Mouse (Mus musculus) small intestine, adult 2 months (tissue): ENCODE results near the gene Gm10197. TPM values are rescaled to one million over a fixed set of nuclear protein-coding genes. Genes with fewer than 3 reads are reported as not detected.

Experiments used
- H3K27ac ChIP-seq: fragments of 200-500 bp; 2 replicates; pipeline ENCODE4 v1.5.1; 2012; ENCODE audit warnings: low read depth, low read length, control low read depth, inconsistent platforms; ENCODE audit not compliant: insufficient read depth
- H3K27me3 ChIP-seq: fragments of 200-500 bp; 2 replicates; pipeline ENCODE4 v1.6.1; 2012; ENCODE audit warnings: mild to moderate bottlenecking, moderate library complexity, low read length, inconsistent platforms; ENCODE audit not compliant: control insufficient read depth, insufficient read depth
- H3K36me3 ChIP-seq: fragments of 200-500 bp; 2 replicates; pipeline ENCODE4 v1.6.1; 2012; ENCODE audit warnings: mild to moderate bottlenecking, low read length, control low read depth, inconsistent platforms; ENCODE audit not compliant: control insufficient read depth, insufficient read depth
- H3K4me1 ChIP-seq: fragments of 200-500 bp; 2 replicates; pipeline ENCODE4 v1.6.1; 2012; ENCODE audit warnings: low read length, inconsistent platforms, mixed read lengths; ENCODE audit not compliant: control insufficient read depth, insufficient read depth, insufficient read length
- H3K4me3 ChIP-seq: fragments of 200-500 bp; 2 replicates; pipeline ENCODE4 v1.5.1; 2012; ENCODE audit warnings: low read depth, mild to moderate bottlenecking, control low read depth, inconsistent platforms, low read length, moderate library complexity
- CTCF ChIP-seq: fragments of 200-500 bp; IDR thresholded peaks from 2 replicates; pipeline ENCODE4 v1.5.1; 2012; ENCODE audit warnings: low read depth, mild to moderate bottlenecking, control low read depth, inconsistent platforms, low read length, moderate library complexity, mixed read lengths; ENCODE audit not compliant: insufficient replicate concordance, insufficient read length; ENCODE audit errors: extremely low read depth
- POLR2A ChIP-seq: fragments of 200-500 bp; IDR thresholded peaks from 2 replicates; pipeline ENCODE4 v1.6.1; 2012; ENCODE audit warnings: low read depth, mild to moderate bottlenecking, control low read depth, inconsistent platforms, low read length, moderate library complexity
- WGBS: fragments of 180-500 bp; shearing (Covaris S2); methylation state at CpG from one replicate; pipeline ENCODE4 v1.1.7; 2018; 5-methylcytosine and 5-hydroxymethylcytosine counted together
- polyA plus RNA-seq: library from polyadenylated mRNA; depleted of rRNA; stranded (reverse); fragments of >200 nt; gene quantifications from 2 replicates; pipeline ENCODE4 v1.2.3, GENCODE M21; 2012

The Gm10197 gene
- polyA plus RNA-seq, 1 experiment, result not detected

DNA sequence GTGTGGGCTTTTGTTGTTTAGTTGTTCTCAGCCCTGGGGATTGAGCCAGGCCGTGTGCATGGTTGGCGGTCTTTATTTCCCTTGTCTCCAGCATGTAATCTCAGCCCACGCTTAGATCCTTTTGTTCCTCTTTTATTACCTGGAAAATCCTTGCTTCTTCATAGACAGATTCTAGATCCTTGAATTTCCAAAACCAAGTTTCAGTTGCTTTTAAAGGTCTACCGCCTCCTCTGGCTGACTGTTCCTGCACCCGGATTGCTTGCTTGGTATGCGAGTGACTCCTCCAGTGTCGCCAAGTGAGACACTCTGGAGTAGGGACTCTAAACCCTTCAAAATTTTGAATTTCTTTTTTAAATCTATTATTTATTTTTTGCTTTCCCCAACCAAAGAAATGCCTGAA is 4.7 kb downstream of the Gm10197 start:
- no peak overlapping the region for H3K27ac ChIP-seq
- TF ChIP-seq CTCF (no peak), POLR2A (no peak)
- H3K4me1 ChIP-seq, result no peaks in the 10 kb centered on the region
- H3K36me3 ChIP-seq, result peaks cover 9% of the 10 kb centered on the region
- WGBS, result 96% methylated on average over 7 of the region's 7 CpGs
- no peak overlapping the region for H3K4me3 ChIP-seq
- H3K27me3 ChIP-seq, result no peaks in the 10 kb centered on the region

DNA sequence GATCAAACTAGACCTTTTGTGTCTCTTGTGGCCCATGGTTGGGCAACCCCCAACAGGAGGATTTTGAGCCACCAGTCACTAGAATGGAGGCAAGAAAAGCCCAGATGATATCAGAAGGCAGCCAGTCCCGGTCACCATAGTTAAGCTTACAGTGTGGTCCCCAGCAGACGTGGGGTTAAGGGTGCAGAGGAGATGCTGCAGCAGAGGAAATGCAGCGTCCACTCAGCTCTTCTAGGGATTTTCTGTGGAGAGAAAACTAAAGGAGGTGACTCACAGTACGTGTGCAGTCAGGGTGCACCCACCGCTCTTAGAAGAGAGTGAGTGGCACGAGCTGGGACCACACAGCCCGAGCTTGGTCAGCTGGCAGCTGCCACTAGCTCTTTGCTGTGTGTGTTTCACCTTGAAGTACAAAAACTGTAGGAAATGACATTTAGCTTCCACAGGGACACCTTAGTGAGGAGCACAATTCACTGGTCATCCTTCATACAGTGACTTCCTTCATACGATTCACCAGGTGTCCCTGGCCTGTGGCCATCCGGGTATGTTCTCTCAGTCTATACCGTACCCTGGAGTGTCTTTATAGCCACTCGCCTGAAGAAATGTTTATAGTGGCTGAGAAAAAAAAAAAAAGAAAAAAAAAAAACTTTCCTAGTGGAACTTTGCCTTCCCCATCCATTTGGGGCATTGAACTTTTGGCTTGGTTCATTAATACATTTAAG is 5.3 kb downstream of the Gm10197 start:
- Histone ChIP-seq H3K4me1 (no peaks in the 10 kb centered on the region), H3K4me3 (no peak overlapping the region), H3K36me3 (peaks cover 3% of the 10 kb centered on the region), H3K27me3 (no peaks in the 10 kb centered on the region), H3K27ac (no peak overlapping the region)
- TF ChIP-seq POLR2A (no peak), CTCF (no peak)
- 86% methylated on average over 11 of the region's 11 CpGs for WGBS

DNA sequence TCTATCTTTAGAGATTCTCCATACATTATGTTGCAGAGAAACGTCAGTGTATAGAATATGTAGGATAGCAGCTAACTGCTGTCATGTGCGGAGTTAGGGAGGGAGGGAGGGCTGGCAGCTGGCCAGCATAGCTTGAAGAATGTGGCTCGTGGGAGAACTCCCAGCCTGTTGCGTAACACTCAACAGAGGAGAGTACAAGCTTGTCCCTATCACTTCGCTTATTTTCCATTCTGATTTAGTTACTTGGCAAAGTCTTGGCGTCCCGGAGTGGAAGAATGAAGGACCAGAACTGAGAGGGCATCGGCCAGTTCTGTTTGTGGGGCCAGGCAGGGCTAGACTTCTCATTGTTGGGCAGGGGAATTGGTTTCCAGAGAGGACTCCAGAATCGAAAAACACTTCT is 6.6 kb downstream of the Gm10197 start:
- TF ChIP-seq POLR2A (no peak), CTCF (no peak)
- WGBS, result 11% methylated on average over 9 of the region's 9 CpGs
- H3K36me3 ChIP-seq, result no peaks in the 10 kb centered on the region; the same call in 1 of the 2 replicates
- no peaks in the 10 kb centered on the region for H3K4me1 ChIP-seq
- no peak overlapping the region for H3K27ac ChIP-seq
- H3K4me3 ChIP-seq, result no peak overlapping the region
- H3K27me3 ChIP-seq, result no peaks in the 10 kb centered on the region

DNA sequence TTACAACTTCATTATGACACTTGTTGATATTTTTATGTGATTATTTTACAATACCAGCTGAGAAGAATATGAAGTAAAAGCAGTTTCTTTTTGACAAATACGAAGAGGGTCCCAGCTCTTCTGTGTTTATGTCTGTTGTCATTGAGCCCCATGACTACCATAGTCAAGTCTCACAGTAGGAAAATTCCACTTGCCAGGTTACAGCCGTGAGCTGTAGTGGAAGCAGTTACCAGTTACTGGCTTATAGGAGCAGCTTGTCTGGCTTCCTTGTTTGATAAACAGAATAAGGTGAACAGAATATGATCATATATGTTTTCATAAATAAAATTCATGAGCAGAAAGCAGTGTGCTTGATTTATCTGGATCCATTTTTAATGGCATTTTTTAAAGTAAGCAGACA is 7.0 kb downstream of the Gm10197 start:
- WGBS, result 34% methylated on average over 2 of the region's 2 CpGs
- no peak overlapping the region for H3K27ac ChIP-seq

DNA sequence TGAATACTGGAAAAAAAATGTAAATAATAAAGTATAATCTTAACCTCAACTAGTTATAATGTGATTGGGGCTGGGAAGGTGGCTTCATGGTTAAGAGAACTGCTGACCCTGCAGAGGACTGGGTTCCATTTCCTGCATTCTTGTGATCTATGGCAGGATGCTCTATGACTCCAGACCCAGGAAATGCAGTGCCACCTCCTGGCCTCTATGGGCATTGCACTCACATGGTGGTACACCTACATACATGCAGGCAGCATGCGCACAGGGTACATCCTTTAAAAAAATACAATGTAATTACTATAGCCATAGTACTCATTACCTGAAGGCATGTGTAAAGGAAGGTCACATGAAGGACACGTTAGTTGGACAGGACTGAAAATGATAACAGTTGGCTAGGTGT is 8.6 kb downstream of the Gm10197 start:
- Histone ChIP-seq H3K4me1 (peaks cover 2% of the 10 kb centered on the region; the same call in 1 of the 2 replicates), H3K36me3 (no peaks in the 10 kb centered on the region; the same call in 1 of the 2 replicates), H3K27ac (no peak overlapping the region), H3K4me3 (no peak overlapping the region), H3K27me3 (no peaks in the 10 kb centered on the region)
- TF ChIP-seq POLR2A (no peak), CTCF (peak; percentile 41; the same call in 1 of the 2 replicates)
- 47% methylated on average over 2 of the region's 2 CpGs for whole genome bisulfite sequencing

More for the DNA sequence above, 7.0 kb downstream of the Gm10197 start:
- Histone ChIP-seq H3K4me3 (no peak overlapping the region), H3K27me3 (no peaks in the 10 kb centered on the region), H3K4me1 (peaks cover 2% of the 10 kb centered on the region; the same call in 1 of the 2 replicates), H3K36me3 (no peaks in the 10 kb centered on the region; the same call in 1 of the 2 replicates)
- TF ChIP-seq POLR2A (no peak), CTCF (no peak)

DNA sequence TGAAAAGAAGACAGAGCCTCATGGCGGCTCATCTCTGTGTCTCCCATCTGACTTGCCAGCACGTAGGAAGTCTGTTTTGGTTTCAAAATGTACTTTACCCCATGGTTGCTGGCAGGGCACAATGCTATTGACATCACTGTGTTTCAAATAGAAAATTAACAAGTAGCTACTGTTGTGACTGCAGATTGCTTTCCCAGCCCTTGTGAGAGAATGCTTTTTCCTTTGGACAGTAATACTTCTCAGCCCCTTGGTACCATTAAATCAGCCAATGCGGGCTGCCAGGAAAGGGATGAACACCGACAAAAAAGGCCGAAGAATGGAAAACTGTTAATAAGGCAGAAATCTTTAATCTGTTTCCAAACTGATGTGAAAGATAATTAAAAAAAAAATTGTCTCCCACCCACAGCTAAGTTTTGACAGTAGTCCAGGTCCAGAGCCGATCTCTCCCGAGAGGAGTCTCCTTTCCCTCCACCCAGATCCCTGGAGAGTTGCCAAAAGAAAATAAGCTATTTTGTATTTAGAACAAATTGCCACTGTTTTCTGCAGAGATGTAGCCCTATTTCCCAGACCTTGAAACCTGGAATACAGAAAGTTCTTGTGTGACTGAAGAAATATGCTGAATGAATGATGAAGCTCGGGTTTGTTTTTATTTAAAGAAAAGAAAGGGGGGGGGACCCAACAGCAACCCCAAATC is 11.2 kb downstream of the Gm10197 start:
- Histone ChIP-seq H3K36me3 (no peaks in the 10 kb centered on the region; the same call in 1 of the 2 replicates), H3K4me3 (no peak overlapping the region), H3K4me1 (peaks cover 2% of the 10 kb centered on the region; the same call in 1 of the 2 replicates), H3K27me3 (no peaks in the 10 kb centered on the region), H3K27ac (no peak overlapping the region)
- WGBS, result 58% methylated on average over 8 of the region's 8 CpGs
- no peak for TF ChIP-seq CTCF
- TF ChIP-seq POLR2A, result no peak

DNA sequence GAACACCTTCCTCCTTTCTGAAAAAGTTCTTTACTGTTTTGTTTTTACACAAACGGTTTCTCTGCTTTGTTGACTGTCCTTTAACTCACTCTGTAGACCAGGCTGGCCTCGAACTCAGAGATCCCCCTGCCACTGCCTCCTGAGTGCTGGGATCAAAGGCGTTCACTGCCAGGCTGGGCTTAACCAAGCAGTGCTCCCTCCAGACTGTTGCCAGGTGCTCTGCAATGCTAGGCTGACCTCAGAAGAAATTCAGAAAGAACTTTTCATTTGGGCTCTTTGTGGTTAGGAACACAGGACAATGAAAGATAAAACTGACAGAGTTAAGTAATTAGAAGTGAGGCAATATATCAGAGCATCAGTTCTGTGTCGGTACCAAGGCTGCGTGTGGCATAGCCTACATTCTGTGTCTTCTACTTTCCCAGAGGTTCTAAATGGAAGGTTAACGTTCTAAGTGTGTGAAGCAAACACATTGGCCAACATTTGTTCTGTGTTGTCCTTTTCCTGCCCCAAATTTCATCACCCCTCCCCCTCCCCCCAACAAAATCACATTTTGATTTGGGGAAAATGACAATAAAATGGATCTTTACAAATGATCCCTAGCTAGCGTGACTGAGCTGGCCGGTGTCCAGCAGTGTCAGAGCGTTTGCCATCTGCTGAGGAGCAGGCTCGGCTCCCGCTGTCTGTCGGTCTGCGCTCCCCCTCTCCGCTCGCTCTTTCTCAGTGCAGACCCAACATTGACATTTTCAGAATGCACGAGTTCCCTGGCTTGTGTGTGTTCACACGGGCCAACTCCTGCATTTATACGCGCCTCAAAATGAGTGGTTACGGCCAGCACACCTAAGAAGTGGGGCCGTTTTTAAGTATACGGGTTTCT is 12.2 kb downstream of the Gm10197 start:
- H3K4me1 ChIP-seq, result peaks cover 2% of the 10 kb centered on the region; the same call in 1 of the 2 replicates
- TF ChIP-seq POLR2A, result no peak
- no peak for TF ChIP-seq CTCF
- WGBS, result 63% methylated on average over 22 of the region's 22 CpGs
- H3K27me3 ChIP-seq, result no peaks in the 10 kb centered on the region
- H3K36me3 ChIP-seq, result no peaks in the 10 kb centered on the region; the same call in 1 of the 2 replicates
- H3K27ac ChIP-seq, result no peak overlapping the region
- H3K4me3 ChIP-seq, result peak overlapping the region; percentile 39
